In the genomic region with DNA sequence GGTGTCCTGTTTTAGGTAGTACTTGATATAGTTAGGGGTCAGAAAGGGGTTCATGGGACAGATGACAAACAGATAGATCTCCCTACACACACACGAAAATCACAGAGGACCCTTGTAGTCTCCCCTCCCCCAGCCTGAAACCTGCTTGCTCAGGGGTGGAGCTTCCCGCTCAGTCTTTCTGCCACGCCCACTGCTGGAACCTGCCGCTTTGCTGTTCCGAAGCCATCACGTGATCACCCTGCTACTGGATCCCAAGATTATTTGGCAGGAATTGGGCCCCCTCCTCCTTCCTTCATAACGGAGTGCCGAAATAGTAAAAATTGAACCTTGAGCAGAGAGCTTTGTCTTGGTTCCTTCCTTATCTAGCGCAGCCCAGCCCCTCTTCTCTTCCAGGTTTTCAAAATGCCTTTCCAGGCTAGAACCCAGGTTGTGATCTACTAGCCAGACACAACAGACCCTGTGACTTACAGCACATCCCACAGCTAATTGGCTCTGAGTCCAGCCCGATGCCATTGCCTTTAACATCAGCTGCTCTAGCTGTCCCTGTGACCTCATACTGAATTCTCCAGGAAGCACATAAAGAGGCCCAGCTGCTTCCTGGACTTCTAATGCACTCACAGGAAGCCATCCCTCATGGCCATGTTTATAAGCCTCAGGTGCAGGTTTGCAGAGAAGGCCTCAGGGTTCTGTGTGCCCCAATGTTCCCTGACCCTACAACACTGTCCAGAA, we compare ENCODE assay signal across 8 mouse cellular contexts.
DNase-seq lines count a peak whose midpoint lies in the region; ATAC-seq lines count a peak whose summit lies in the region.
"Not testable (repeated sequence)": the region's sequence is repeated elsewhere in the genome, so short reads cannot be mapped to it uniquely, and the experiment has no call there.

No protein-coding gene starts in this region.

- not testable (repeated sequence) for H3K4me3 ChIP-seq in ES-E14 (ENCODE audit: insufficient read depth in 1 of 2, low read depth in 1 of 2, low read length in 2 of 2, poor library complexity in 1 of 2, severe bottlenecking in 1 of 2); embryonic facial prominence, embryonic 11.5 days (ENCODE audit: low read depth, low read length); hindbrain, embryonic 15.5 days; midbrain, embryonic 16.5 days (ENCODE audit: low read depth, low read length)

- peak overlapping the region; percentile 4; the same call in 1 of the 2 replicates for H3K4me2 ChIP-seq in embryonic facial prominence, embryonic 11.5 days (ENCODE audit: low read depth, low read length)
- H3K4me2 ChIP-seq in hindbrain, embryonic 15.5 days = peak overlapping the region; percentile 26
- H3K4me2 ChIP-seq in midbrain, embryonic 16.5 days (ENCODE audit: low read length) = peak overlapping the region; percentile 7; the same call in 1 of the 2 replicates

- not testable (repeated sequence) for H3K9ac ChIP-seq in ES-E14 (ENCODE audit: insufficient read depth, low read depth, low read length, poor library complexity, severe bottlenecking); hindbrain, embryonic 15.5 days
- peak overlapping the region; percentile 13; the same call in 1 of the 2 replicates for H3K9ac ChIP-seq in embryonic facial prominence, embryonic 11.5 days (replicated peaks; ENCODE audit: low read length)
- 0 out of 2 replicates have a peak overlapping the region, but pooled peaks have one; percentile 14 for H3K9ac ChIP-seq in midbrain, embryonic 16.5 days (ENCODE audit: low read depth, low read length)

- H3K4me1 ChIP-seq in ES-E14 (ENCODE audit: control insufficient read depth in 2 of 2, insufficient read depth in 2 of 2, low read length in 2 of 2, poor library complexity in 1 of 2) = peaks cover 8 to 46% of the 10 kb centered on the region in 2 experiments
- not testable (repeated sequence) for H3K4me1 ChIP-seq in embryonic facial prominence, embryonic 11.5 days (ENCODE audit: control insufficient read depth, insufficient read depth, low read length)
- peaks cover 41% of the 10 kb centered on the region for H3K4me1 ChIP-seq in hindbrain, embryonic 15.5 days (replicated peaks)
- peaks cover 18% of the 10 kb centered on the region for H3K4me1 ChIP-seq in midbrain, embryonic 16.5 days (ENCODE audit: control insufficient read depth, insufficient read depth, low read length)

- in situ Hi-C loops in ES-E14 (cut with MboI; ENCODE audit: low sequenced_read_pairs in 2 of 2, unreplicated experiment in 2 of 2) = not testable (repeated sequence)

- WGBS in embryonic facial prominence, embryonic 11.5 days = 13% methylated on average over 10 of the region's 10 CpGs
- 17% methylated on average over 10 of the region's 10 CpGs for WGBS in hindbrain, embryonic 15.5 days
- WGBS in midbrain, embryonic 16.5 days = 12% methylated on average over 10 of the region's 10 CpGs

- H3K36me3 ChIP-seq in ES-E14 (ENCODE audit: control insufficient read depth, insufficient read depth, low read length, poor library complexity, severe bottlenecking); embryonic facial prominence, embryonic 11.5 days (replicated peaks; ENCODE audit: control insufficient read depth, insufficient read depth, low read depth, low read length); hindbrain, embryonic 15.5 days; midbrain, embryonic 16.5 days (ENCODE audit: control insufficient read depth, insufficient read depth, low read length): not testable (repeated sequence)

- H3K9me3 ChIP-seq in ES-E14 (ENCODE audit: control insufficient read depth, insufficient read depth, low read depth, low read length); embryonic facial prominence, embryonic 11.5 days (replicated peaks; ENCODE audit: control insufficient read depth, low read length); hindbrain, embryonic 15.5 days; midbrain, embryonic 16.5 days (replicated peaks; ENCODE audit: control insufficient read depth, low read length, poor library complexity, severe bottlenecking): not testable (repeated sequence)

- ATAC-seq in embryonic facial prominence, embryonic 11.5 days (replicated peaks; ENCODE audit: insufficient number of reproducible peaks, low FRiP score, low TSS enrichment, low read depth) = peak; percentile 31; the same call in 1 of the 2 replicates
- ATAC-seq in hindbrain, embryonic 15.5 days (ENCODE audit: low FRiP score, low read depth) = peak; percentile 38; the same call in 1 of the 2 replicates
- ATAC-seq in midbrain, embryonic 16.5 days = not testable (repeated sequence)

- H3K27ac ChIP-seq in ES-E14 (ENCODE audit: insufficient read depth, low read depth, low read length, poor library complexity, severe bottlenecking) = peak overlapping the region; percentile 40; the same call in 1 of the 2 replicates
- H3K27ac ChIP-seq in embryonic facial prominence, embryonic 11.5 days (replicated peaks; ENCODE audit: low read depth, low read length) = not testable (repeated sequence)
- peak overlapping the region; percentile 40 for H3K27ac ChIP-seq in hindbrain, embryonic 15.5 days (replicated peaks)
- H3K27ac ChIP-seq in midbrain, embryonic 16.5 days (ENCODE audit: low read length) = peak overlapping the region; percentile 47

- peak; percentile 20 for DNase-seq in ES-E14 (ENCODE audit: low read depth, low spot score)
- DNase-seq in embryonic facial prominence, embryonic 11.5 days (ENCODE audit: low spot score) = peak; percentile 59
- peak; percentile 72 for DNase-seq in heart, adult 8-10 months (ENCODE audit: low spot score)
- peak; percentile 71 to 73 for DNase-seq in kidney, postnatal 25 days
- peak; percentile 65 to 68 for DNase-seq in lung, adult 18-20 months
- DNase-seq in thymus, postnatal 14 days = peak; percentile 53

- H3K27me3 ChIP-seq in embryonic facial prominence, embryonic 11.5 days (ENCODE audit: control insufficient read depth, insufficient read depth, low read length); hindbrain, embryonic 15.5 days; midbrain, embryonic 16.5 days (ENCODE audit: control insufficient read depth, insufficient read depth, low read depth, low read length): not testable (repeated sequence)

Comparison
In these comparisons a context has a peak if more than half of its experiments do, and no peak if none do; other contexts are left out.
1. DNase-seq: peak in every context shown above with its lines; median percentile 72 in heart, adult 8-10 months; 72 in kidney, postnatal 25 days; 66 in lung, adult 18-20 months; 59 in embryonic facial prominence, embryonic 11.5 days; 53 in thymus, postnatal 14 days; 20 in ES-E14.